ENCODE assay signal across 1 mouse cellular context in the genomic region with DNA sequence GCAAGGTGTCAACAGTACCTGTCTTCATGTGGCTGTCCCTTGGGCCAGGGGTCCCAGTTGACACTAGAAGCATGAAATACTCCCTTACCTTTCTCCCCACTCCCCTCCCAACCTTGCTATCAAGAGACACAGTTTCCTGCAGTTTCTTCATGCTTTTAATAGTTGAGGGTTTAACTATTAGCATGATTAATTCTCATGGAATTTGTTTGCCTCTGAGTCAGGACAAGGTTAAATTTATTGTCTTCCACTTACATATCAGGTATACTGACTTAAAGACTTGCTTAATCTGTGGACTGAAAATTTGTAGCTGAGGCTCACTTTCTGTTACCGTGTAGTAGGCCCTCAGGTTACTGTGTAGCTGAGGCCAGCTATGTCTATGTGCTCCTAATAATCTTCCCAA.
TF ChIP-seq lines count a peak whose summit lies in the region.

No protein-coding gene starts in this region.

TF ChIP-seq in C2C12, 6 proteins besides CTCF, POLR2A, EP300 and RAD21:
- TF ChIP-seq CEBPB (IDR thresholded peaks at IDR 0.05; ENCODE audit: low read depth) (peak; percentile 54), FOSL1 (IDR thresholded peaks at IDR 0.05; ENCODE audit: insufficient read depth, low read length, poor library complexity, severe bottlenecking) (peak; percentile 38), USF1 (IDR thresholded peaks at IDR 0.05; ENCODE audit: low read depth) (no peak)
